Mouse (Mus musculus) frontal cortex, postnatal 14 days (tissue): Measurements from ENCODE around the gene Serpinb9.
"Not testable (repeated sequence)": the region's sequence is repeated elsewhere in the genome, so short reads cannot be mapped to it uniquely, and the experiment has no call there.

ENCODE experiments used
- DNase-seq, 2 experiments: peaks; one replicate each; pipeline ENCODE4 v3.0.0; 2022; ENCODE audit warnings: low spot score in 2 of 2

The Serpinb9 gene

DNA sequence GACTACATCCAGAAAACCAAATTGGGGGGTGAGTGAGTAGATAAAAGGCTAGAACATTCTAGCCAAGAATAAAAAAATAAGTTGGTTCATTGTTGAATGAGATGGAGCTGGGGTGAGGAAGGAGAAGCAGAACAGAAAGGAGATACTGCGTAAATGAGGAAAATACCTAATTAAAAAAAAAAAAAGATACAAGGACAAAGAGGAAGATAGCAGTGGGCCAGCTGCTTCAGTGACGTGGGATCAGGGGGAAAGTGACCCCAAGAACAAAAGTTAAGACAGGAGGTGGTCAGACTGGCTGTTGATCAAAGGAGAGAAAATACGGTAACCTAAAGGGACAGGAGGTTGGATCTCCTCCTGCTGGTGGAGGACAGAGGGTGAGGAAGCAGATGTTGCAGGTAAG lies at the start of gene Serpinb9:
Gene Serpinb9, plus strand, starts transcription at position 301 of the 400 bp plus-strand sequence.
- DNase-seq: no peak

- no peak for DNase-seq
These were observed 46.5 kb upstream of the Serpinb9 start for GRCm38 (mm10) chr13:32956537-32956936.

- no peak for DNase-seq
These were observed 45.1 kb upstream of the Serpinb9 start for GRCm38 (mm10) chr13:32957917-32958316.

- not testable (repeated sequence) for DNase-seq
These were observed 44.5 kb upstream of the Serpinb9 start for GRCm38 (mm10) chr13:32958521-32958920.

DNA sequence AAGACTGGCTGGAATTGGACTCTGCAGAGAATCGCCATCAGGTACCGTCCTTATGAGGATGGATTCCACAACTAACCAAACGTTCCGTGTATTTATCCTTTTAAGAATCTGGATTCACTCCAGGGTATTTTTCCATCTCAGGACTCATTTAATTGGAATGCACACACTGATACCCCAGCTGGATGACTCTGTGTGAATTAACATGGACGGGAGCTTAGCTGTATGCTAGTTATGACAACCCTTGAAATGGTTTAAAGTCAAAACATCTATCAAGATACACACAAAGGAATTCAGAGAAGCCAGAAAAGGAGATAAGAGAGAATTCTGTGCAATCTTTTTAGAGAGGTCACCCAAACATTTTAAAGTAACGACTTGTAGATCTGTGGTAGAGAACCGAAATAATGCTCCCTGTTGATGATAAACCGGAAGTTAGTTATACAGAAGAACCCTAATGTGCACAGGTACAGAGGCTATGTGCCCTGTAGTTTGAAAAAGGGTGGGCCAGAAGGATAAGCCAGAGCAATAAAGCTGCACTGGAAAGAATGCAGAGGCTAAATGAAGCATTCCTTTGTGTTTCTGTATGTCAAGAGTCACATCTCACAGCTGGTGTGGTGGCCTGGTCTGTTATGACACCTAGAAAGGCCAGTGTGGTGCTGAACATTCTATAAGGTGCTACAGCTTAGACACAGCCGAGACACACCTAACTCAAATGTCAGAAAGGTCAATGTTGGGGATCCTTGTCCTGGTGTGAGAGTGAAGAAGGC lies 38.9 kb upstream of the Serpinb9 start:
- DNase-seq: no peak

GRCm38 (mm10) chr13:32964989-32965811 lies 37.9 kb upstream of the Serpinb9 start, which contains the start of gene Serpinb6b:
Gene Serpinb6b, plus strand, starts transcription at chr13:32965209.
- DNase-seq: no peak

- no peak for DNase-seq
These were observed 36.9 kb upstream of the Serpinb9 start for GRCm38 (mm10) chr13:32966116-32966515.

GRCm38 (mm10) chr13:32967233-32967632 lies 35.8 kb upstream of the Serpinb9 start:
- no peak for DNase-seq

DNA sequence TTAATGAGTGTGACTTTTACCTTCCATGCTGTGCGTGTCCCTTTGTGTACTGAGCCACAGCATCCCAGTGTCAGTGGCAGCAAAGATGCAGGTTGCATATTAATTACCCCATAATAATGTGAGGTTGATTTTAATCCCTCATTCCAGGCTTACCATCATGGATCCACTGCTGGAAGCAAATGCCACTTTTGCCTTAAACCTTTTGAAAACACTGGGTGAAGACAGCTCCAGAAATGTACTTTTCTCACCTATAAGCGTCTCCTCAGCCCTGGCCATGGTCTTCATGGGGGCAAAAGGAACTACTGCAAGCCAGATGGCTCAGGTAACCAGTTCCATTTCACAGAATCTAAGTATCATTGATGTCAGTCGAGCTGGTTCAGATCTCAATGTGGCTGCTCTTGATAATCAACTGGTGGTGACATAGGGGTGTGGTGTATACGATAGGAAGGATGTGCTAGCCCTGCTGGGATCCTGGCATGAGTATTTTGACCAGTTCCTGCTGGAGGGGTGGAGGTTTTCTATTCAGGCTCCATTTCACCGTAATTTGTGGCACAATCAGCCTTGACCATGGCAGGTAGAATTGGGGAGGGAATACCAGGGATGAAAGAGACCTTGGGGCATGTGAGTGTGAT lies 34.6 kb upstream of the Serpinb9 start:
- no peak for DNase-seq

DNA sequence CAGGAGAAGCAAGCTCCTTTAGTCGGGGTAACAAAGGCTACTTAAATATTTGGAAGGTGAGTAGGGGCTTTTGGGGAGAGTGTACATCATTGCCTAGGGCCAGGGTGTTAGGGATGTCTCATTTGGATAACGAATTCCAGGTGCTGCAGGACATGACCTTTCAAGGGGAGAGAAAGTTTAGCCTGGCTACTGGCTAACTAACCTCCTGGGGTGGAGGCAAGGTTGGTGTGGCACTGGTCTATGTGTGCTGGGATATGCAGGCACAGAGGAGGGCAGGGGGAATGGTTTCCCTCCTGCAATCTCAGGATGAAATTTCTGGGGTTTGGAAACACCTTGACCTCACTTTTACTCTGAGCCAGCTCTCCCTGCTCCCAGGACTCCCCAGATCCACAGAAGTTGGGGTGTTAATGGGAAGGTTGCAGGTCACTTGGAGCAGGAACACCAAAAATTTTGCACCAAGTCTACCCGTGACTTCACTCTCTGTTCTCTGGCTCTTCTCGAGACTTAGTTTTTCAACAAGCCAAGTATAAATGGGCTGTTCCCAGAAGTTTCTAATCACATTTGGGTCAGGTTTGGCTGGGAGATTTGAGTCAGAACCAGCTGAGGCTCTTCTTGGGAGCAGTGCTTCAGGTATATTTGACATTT lies 33.9 kb upstream of the Serpinb9 start:
- DNase-seq: no peak

GRCm38 (mm10) chr13:32969641-32970040 lies 33.4 kb upstream of the Serpinb9 start:
- DNase-seq: no peak

- DNase-seq: no peak
These were observed 32.3 kb upstream of the Serpinb9 start for GRCm38 (mm10) chr13:32970776-32971175.

DNA sequence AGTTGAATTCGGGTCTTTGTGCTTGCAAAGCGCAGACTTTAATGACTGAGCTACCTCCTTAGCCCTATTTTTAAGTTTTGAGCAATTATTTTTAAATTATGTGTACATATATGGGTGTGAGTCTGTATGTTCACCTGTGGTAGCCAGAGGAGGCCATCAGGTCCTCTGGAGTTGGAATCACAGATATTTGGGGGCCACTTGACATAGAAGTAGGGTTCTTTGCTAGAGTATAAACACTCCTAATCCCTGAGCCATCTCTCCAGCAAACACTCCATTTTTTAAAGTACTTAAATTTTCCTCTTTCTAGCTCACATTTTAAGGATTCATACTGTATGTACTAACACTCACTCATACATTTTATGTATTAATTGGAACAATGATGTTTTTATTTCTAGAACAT lies 28.8 kb upstream of the Serpinb9 start:
- no peak for DNase-seq

GRCm38 (mm10) chr13:32974889-32975460 lies 28.1 kb upstream of the Serpinb9 start:
- no peak for DNase-seq

DNA sequence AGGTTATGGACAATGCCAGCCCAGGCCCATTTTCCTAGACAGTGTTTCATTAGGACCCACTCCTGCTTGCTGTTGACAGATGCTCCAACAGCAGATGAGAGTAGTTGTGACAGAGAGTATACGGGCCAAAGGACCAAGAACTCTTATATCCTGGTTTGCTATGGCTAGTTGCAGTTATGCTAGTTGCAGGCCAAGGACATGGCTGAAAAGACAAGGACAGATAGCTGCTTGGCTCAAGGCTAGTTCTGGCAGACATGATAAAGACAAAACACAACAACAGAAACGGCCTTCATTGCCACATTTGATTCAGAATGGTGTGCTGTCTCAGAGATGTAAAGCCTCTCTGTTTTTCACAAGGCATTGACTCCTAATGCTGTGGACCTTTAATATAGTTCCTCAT lies 27.3 kb upstream of the Serpinb9 start:
- DNase-seq: no peak

- DNase-seq: no peak
These were observed 20.5 kb upstream of the Serpinb9 start for GRCm38 (mm10) chr13:32982556-32983042.

DNA sequence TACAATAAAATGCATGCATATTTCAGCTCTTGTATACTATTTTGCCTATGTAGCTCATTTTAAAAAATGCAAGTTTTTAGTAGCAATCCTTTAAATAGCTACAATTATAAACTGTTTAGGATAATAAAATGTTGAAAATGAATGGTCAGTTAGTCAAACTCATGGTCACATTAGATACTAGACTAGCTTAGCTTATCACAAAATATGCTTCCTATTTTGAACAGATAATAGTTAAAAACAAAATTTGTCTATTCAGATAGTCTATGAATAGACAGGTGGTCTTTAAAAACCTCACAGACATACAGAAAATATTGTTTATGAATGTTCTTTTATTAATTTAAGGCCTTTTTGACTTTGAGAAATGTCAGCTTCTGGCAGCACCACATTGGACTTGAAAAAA lies 16.8 kb upstream of the Serpinb9 start:
- no peak for DNase-seq

DNA sequence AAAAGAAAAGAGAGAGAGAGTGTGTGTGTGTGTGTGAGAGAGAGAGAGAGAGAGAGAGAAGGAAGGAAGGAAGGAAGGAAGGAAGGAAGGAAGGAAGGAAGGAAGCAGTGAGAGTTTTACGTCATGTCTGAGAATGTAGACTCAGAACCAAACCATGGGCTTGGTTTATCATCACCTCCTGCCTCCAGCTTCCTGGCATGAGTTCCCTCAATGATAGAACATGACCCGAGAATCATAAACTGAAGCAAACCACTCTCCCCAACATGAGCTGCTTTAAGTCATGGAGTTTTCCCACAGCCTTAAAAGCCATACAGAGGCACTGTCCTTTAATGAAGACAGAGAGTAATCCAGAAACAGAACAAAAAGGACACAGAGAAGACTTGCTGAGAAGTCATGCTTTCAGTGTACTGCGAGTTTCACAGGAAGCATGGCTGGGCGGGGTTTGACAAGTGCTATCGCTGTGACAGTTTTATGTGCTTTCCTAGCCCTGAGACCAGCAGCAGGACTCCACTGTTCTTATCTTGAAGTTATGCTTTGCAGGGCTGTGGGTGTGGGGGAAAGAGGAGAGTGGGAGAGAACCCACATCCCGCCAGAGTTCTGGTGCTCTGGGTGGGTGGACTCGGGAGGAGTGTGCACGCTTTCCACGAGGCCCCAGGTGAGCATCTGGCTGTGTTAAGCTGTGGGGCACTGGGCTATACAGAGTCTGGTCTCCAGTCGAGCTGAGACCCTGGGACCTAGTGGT lies 9.7 kb upstream of the Serpinb9 start:
- no peak for DNase-seq

DNA sequence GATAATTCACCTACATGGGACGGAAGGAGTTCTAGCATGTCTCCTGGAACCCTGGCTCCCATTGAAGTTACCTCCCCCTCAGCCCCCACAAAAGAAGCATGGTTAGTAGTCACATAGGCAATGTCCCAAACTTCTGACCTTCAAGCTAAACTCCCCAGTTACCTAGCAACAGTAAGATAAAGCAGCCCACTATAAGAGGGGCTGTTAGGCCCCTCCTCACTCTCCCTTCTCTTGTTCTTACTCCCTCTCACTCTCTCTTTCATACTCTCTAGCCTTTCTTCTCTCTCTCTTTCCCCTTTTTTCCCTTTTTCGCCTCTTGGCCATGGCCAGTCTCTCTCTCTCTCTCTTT lies 9.2 kb upstream of the Serpinb9 start:
- DNase-seq: no peak

DNA sequence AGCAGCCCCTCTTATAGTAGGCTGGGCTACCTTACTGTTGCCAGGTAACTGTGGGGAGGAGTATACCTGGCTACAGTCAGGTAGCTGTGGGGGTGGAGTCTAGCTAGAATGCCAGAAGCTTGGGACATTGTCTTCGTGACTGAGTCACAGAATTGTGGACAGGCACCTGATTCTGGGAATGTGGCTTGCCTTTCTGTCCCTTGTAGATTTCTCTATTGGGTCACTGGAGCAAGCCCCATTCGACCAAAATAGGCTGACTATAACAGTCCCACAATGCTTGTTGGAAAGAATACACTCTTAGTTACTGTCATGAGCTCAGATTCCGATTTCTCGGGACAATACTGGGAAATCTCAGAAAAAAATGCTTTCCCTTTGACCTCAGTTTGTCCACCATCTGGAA lies 8.0 kb upstream of the Serpinb9 start:
- DNase-seq: no peak

GRCm38 (mm10) chr13:33001341-33001740 lies 1.7 kb upstream of the Serpinb9 start:
- no peak for DNase-seq
